Mouse (Mus musculus) limb, embryonic 11.5 days (tissue): ENCODE measurements around the gene Serpinb1c. TPM values are rescaled to one million over a fixed set of nuclear protein-coding genes. Genes with fewer than 3 reads are reported as not detected.
"Not testable (repeated sequence)": the region's sequence is repeated elsewhere in the genome, so short reads cannot be mapped to it uniquely, and the experiment has no call there.

Experiments used
- ATAC-seq: fragments of 200-750 bp; cut with Nextera tagmentation; 2 replicates; pipeline ENCODE4 v1.8.0; 2017; ENCODE audit warnings: low read depth; ENCODE audit not compliant: insufficient number of reproducible peaks, low FRiP score, low TSS enrichment
- DNase-seq: peaks from one replicate; pipeline ENCODE4 v3.0.0-alpha.2; 2015; ENCODE audit warnings: low spot score
- H3K27ac ChIP-seq: fragments of 300-500 bp; sonication (generic); replicated peaks from 2 replicates; pipeline ENCODE4 v1.5.1; 2014; ENCODE audit warnings: low read depth, mild to moderate bottlenecking, low read length
- H3K27me3 ChIP-seq: fragments of 300-500 bp; sonication (generic); 2 replicates; pipeline ENCODE4 v1.6.1; 2014; ENCODE audit warnings: mild to moderate bottlenecking, low read length, mixed read lengths; ENCODE audit not compliant: control insufficient read depth, insufficient read depth
- H3K36me3 ChIP-seq: fragments of 300-500 bp; sonication (generic); 2 replicates; pipeline ENCODE4 v1.6.1; 2014; ENCODE audit warnings: mild to moderate bottlenecking, low read length, moderate library complexity, mixed read lengths; ENCODE audit not compliant: control insufficient read depth, insufficient read depth
- H3K4me1 ChIP-seq: fragments of 300-500 bp; sonication (generic); 2 replicates; pipeline ENCODE4 v1.6.1; 2014; ENCODE audit warnings: low read length, mixed read lengths; ENCODE audit not compliant: control insufficient read depth, insufficient read depth
- H3K4me2 ChIP-seq: fragments of 300-500 bp; sonication (generic); 2 replicates; pipeline ENCODE4 v1.6.1; 2014; ENCODE audit warnings: low read depth, mild to moderate bottlenecking, moderate library complexity; ENCODE audit not compliant: severe bottlenecking
- H3K4me3 ChIP-seq: fragments of 300-500 bp; sonication (generic); 2 replicates; pipeline ENCODE4 v1.5.1; 2014; ENCODE audit warnings: low read depth, low read length
- H3K9ac ChIP-seq: fragments of 300-500 bp; sonication (generic); 2 replicates; pipeline ENCODE4 v1.6.1; 2014; ENCODE audit warnings: mild to moderate bottlenecking, low read length
- H3K9me3 ChIP-seq: fragments of 300-500 bp; sonication (generic); 2 replicates; pipeline ENCODE4 v1.6.1; 2016; ENCODE audit warnings: low read length; ENCODE audit not compliant: control insufficient read depth
- WGBS: fragments of 180-500 bp; shearing (Covaris S2); extraction: QIAGEN DNeasy Blood & Tissue Kit; methylation state at CpG from one replicate; pipeline ENCODE4 v1.1.7; 2014; 5-methylcytosine and 5-hydroxymethylcytosine counted together
- polyA plus RNA-seq: library from polyadenylated mRNA; unstranded; fragments of >200 nt; fragmentation: Nextera tagmentation; extraction: Ambion mirVana; gene quantifications from 2 replicates; pipeline ENCODE4 v1.2.1, GENCODE M21; 2014

Gene Serpinb1c
- polyA plus RNA-seq: not detected in 2 replicates

GRCm38 (mm10) chr13:32898111-32898510 is at the start of gene Serpinb1c:
Serpinb1c (minus strand) TSS chr13:32898211.
- no peaks in the 10 kb centered on the region for H3K36me3 ChIP-seq
- no peak for DNase-seq
- no peak within 1 kb of the TSS for H3K27ac ChIP-seq
- no peak within 1 kb of the TSS for H3K4me3 ChIP-seq
- H3K9ac ChIP-seq: no peak within 1 kb of the TSS
- 82% methylated on average over 2 of the region's 2 CpGs for WGBS
- no peaks in the 10 kb centered on the region for H3K4me1 ChIP-seq
- no peaks in the 10 kb centered on the region for H3K27me3 ChIP-seq
- no peak for ATAC-seq
- no peak within 1 kb of the TSS for H3K4me2 ChIP-seq
- H3K9me3 ChIP-seq: no peaks in the 10 kb centered on the region

DNA sequence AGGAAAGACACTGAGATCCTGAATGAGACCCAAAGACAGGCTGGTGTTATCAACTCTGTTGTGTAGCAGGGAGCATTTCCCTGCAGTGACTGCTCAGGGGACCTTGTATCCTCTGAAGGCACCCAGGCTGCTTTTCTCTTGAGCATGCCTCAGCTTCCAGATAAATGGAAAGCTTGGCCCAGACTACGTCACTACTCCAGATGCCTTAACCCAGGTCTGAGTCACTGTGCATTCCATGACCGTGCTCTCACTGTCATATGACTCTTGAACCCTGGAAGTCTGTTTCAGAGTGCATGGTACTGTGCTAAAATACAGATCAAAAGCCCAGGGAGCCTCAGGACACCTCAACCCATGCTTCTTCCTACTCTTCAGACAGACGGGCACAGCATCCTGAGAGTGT is 41.2 kb upstream of the Serpinb1c start:
- not testable (repeated sequence) for H3K9me3 ChIP-seq, DNase-seq, ATAC-seq, H3K4me3 ChIP-seq, H3K4me1 ChIP-seq, H3K9ac ChIP-seq, H3K27ac ChIP-seq, H3K4me2 ChIP-seq, H3K27me3 ChIP-seq, H3K36me3 ChIP-seq
- WGBS: 69% methylated on average over 3 of the region's 3 CpGs

- H3K4me1 ChIP-seq, H3K9ac ChIP-seq, ATAC-seq, DNase-seq, H3K36me3 ChIP-seq, H3K27ac ChIP-seq, H3K4me3 ChIP-seq, H3K9me3 ChIP-seq, H3K4me2 ChIP-seq, H3K27me3 ChIP-seq: not testable (repeated sequence)
- 83% methylated on average over 4 of the region's 4 CpGs for WGBS
These were observed 40.3 kb upstream of the Serpinb1c start for GRCm38 (mm10) chr13:32938275-32938674.

- no peaks in the 10 kb centered on the region for H3K36me3 ChIP-seq
- H3K9ac ChIP-seq: no peak overlapping the region
- ATAC-seq (no peak), DNase-seq (no peak)
- WGBS: 38% methylated on average over 1 of the region's 1 CpGs
- H3K4me3 ChIP-seq: no peak overlapping the region
- H3K4me2 ChIP-seq: no peak overlapping the region
- no peaks in the 10 kb centered on the region for H3K27me3 ChIP-seq
- no peaks in the 10 kb centered on the region for H3K4me1 ChIP-seq
- H3K27ac ChIP-seq: no peak overlapping the region
- H3K9me3 ChIP-seq: no peaks in the 10 kb centered on the region; the same call in 1 of the 2 replicates
These were observed 36.8 kb upstream of the Serpinb1c start for GRCm38 (mm10) chr13:32934706-32935381.

DNA sequence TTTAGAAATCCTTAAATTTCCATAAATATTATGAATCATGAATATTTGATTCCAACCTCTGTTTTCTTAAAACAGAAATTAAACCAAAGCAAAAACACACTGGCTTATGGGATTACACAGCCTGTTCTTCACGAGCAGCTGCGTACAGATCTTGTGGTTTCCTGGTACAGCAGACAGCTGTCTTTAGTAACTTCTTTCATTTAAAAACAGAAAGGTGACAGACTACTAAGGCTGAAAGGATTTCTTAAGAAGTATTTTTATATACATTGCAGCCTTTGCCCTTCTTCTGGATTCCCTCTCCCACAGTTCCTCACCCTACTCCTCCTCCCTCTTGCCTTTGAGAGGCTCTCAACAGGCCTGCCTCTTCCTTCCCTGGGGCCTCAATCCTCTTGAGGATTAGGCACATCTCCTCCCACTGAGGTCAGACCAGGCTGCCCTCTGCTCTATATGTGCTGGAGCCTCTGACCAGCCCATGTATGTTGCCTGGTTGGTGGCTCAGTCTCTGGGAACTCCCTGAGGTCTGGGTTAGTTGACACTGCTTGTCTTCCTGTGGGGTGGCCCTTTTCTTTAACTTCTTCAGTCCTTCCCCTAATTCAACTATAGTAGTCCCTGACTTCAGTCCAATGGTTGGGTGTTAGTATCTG is 31.2 kb upstream of the Serpinb1c start:
- WGBS: 81% methylated on average over 2 of the region's 2 CpGs

DNA sequence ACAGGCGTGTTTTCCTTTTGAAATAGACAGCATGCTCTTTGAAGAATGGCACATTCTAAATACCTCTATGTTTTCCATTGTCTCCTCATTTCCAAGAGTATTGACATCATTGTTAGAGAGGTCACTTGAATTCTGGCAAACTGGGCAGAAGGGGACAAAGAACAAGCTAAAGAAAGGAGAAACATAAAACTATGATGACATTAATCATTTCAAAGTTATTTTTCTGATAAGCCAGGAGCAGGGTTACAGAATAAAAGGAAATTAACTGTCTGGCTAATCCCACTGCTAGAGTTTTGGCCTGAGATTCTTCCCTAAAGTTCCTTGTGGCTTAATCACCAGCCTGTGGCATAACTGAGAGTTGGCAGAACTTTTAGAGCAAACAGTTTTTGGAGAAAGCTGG is 29.2 kb upstream of the Serpinb1c start:
- no peaks in the 10 kb centered on the region for H3K4me1 ChIP-seq
- WGBS: 75% methylated on average over 1 of the region's 1 CpGs
- DNase-seq (no peak), ATAC-seq (no peak)
- H3K36me3 ChIP-seq: no peaks in the 10 kb centered on the region
- H3K4me2 ChIP-seq: no peak overlapping the region
- H3K4me3 ChIP-seq: no peak overlapping the region
- no peaks in the 10 kb centered on the region for H3K27me3 ChIP-seq
- H3K9ac ChIP-seq: no peak overlapping the region
- no peak overlapping the region for H3K27ac ChIP-seq
- H3K9me3 ChIP-seq: no peaks in the 10 kb centered on the region

More for the DNA sequence above, 31.2 kb upstream of the Serpinb1c start:
- no peaks in the 10 kb centered on the region for H3K36me3 ChIP-seq
- H3K4me1 ChIP-seq: no peaks in the 10 kb centered on the region
- no peak overlapping the region for H3K27ac ChIP-seq
- no peak overlapping the region for H3K4me3 ChIP-seq
- no peak overlapping the region for H3K9ac ChIP-seq
- no peak overlapping the region for H3K4me2 ChIP-seq
- H3K27me3 ChIP-seq: no peaks in the 10 kb centered on the region
- ATAC-seq (no peak), DNase-seq (no peak)
- H3K9me3 ChIP-seq: no peaks in the 10 kb centered on the region; the same call in 1 of the 2 replicates

DNA sequence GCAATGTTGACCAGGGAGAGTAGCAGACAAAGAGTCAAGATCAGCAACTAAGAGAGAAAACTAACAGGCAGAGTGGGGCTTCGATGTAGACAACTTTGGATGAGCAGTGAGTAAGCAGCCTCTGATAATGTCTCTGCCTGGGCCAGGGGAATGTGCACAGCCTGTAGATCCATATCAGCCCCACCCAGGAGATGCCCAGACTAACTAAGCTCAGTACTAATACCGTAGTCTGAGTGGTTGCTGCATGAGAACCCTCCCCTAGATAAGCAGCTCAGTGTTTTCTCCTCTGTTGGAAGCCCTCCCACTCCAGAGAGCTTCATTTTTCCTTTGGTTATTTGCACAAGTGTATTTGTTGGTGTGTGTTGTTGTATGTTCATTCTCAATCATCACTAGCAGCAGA is 28.6 kb upstream of the Serpinb1c start:
- Histone ChIP-seq H3K27ac (no peak overlapping the region), H3K9ac (no peak overlapping the region), H3K4me2 (no peak overlapping the region), H3K36me3 (no peaks in the 10 kb centered on the region), H3K9me3 (no peaks in the 10 kb centered on the region), H3K4me1 (no peaks in the 10 kb centered on the region), H3K27me3 (no peaks in the 10 kb centered on the region), H3K4me3 (no peak overlapping the region)
- DNase-seq (no peak), ATAC-seq (no peak)
- 83% methylated on average over 2 of the region's 2 CpGs for whole genome bisulfite sequencing

- ATAC-seq (no peak), DNase-seq (no peak)
- Histone ChIP-seq H3K36me3 (no peaks in the 10 kb centered on the region), H3K9me3 (no peaks in the 10 kb centered on the region), H3K27me3 (no peaks in the 10 kb centered on the region), H3K9ac (no peak overlapping the region), H3K4me1 (no peaks in the 10 kb centered on the region), H3K27ac (no peak overlapping the region), H3K4me2 (no peak overlapping the region), H3K4me3 (no peak overlapping the region)
- 64% methylated on average over 7 of the region's 7 CpGs for WGBS
These were observed 26.8 kb upstream of the Serpinb1c start for GRCm38 (mm10) chr13:32924578-32925360.
